Mouse (Mus musculus) hindbrain, embryonic 16.5 days (tissue): Measurements from ENCODE around the gene Gpc2. TPM values are rescaled to one million over a fixed set of nuclear protein-coding genes. Genes with fewer than 3 reads are reported as not detected.

ENCODE experiments used
- ATAC-seq: fragments of 200-750 bp; cut with Nextera tagmentation; 2 replicates; pipeline ENCODE4 v1.8.0; 2017; ENCODE audit warnings: moderate TSS enrichment, moderate library complexity
- H3K27ac ChIP-seq: fragments of 300-500 bp; sonication (generic); 2 replicates; pipeline ENCODE4 v1.5.1; 2014; ENCODE audit warnings: low read depth, mild to moderate bottlenecking, control low read depth, low read length, moderate library complexity
- H3K27me3 ChIP-seq: fragments of 300-500 bp; sonication (generic); replicated peaks from 2 replicates; pipeline ENCODE4 v1.6.1; 2014; ENCODE audit warnings: low read length; ENCODE audit not compliant: control insufficient read depth, insufficient read depth
- H3K36me3 ChIP-seq: fragments of 300-500 bp; sonication (generic); 2 replicates; pipeline ENCODE4 v1.6.1; 2014; ENCODE audit warnings: mild to moderate bottlenecking, low read length, moderate library complexity, mixed read lengths; ENCODE audit not compliant: control insufficient read depth, insufficient read depth
- H3K4me1 ChIP-seq: fragments of 300-500 bp; sonication (generic); 2 replicates; pipeline ENCODE4 v1.6.1; 2014; ENCODE audit warnings: low read depth, low read length; ENCODE audit not compliant: control insufficient read depth, insufficient read depth
- H3K4me2 ChIP-seq: fragments of 300-500 bp; sonication (generic); 2 replicates; pipeline ENCODE4 v1.6.1; 2014; ENCODE audit warnings: mild to moderate bottlenecking, low read length, control low read depth, moderate library complexity
- H3K4me3 ChIP-seq: fragments of 300-500 bp; sonication (generic); 2 replicates; pipeline ENCODE4 v1.5.1; 2014; ENCODE audit warnings: mild to moderate bottlenecking, low read length, control low read depth, moderate library complexity
- H3K9ac ChIP-seq: fragments of 300-500 bp; sonication (generic); 2 replicates; pipeline ENCODE4 v1.6.1; 2014; ENCODE audit warnings: low read depth, mild to moderate bottlenecking, control low read depth, low read length, moderate library complexity
- H3K9me3 ChIP-seq: fragments of 300-500 bp; sonication (generic); 2 replicates; pipeline ENCODE4 v1.6.1; 2014; ENCODE audit warnings: mild to moderate bottlenecking, low read length, moderate library complexity; ENCODE audit not compliant: control insufficient read depth
- WGBS: fragments of 180-500 bp; shearing (Covaris S2); extraction: QIAGEN DNeasy Blood & Tissue Kit; methylation state at CpG from one replicate; pipeline ENCODE4 v1.1.7; 2014; 5-methylcytosine and 5-hydroxymethylcytosine counted together
- polyA plus RNA-seq: library from polyadenylated mRNA; unstranded; fragments of >200 nt; fragmentation: Nextera tagmentation; extraction: Ambion mirVana; gene quantifications from 2 replicates; pipeline ENCODE4 v1.2.1, GENCODE M21; 2015

Gene Gpc2
- polyA plus RNA-seq, 1 experiment from 2014 or later, result 113 TPM

GRCm38 (mm10) chr5:138264207-138264578 is 15.6 kb downstream of the Gpc2 start:
- H3K4me3 ChIP-seq, result peak overlapping the region; percentile 92
- H3K9me3 ChIP-seq, result no peaks in the 10 kb centered on the region
- H3K36me3 ChIP-seq, result peaks cover 22% of the 10 kb centered on the region
- H3K9ac ChIP-seq, result peak overlapping the region; percentile 96
- H3K4me2 ChIP-seq, result peak overlapping the region; percentile 96
- H3K27me3 ChIP-seq, result no peaks in the 10 kb centered on the region
- 15% methylated on average over 6 of the region's 6 CpGs for WGBS
- H3K4me1 ChIP-seq, result peaks cover 18% of the 10 kb centered on the region
- ATAC-seq, result peak; percentile 6; the same call in 1 of the 2 replicates
- H3K27ac ChIP-seq, result peak overlapping the region; percentile 69

- peak within 1 kb of the TSS; percentile 96 for H3K4me2 ChIP-seq
- H3K9me3 ChIP-seq, result no peaks in the 10 kb centered on the region
- peaks cover 28% of the 10 kb centered on the region for H3K36me3 ChIP-seq
- under 1% methylated on average over 63 of the region's 71 CpGs for WGBS
- peaks cover 18% of the 10 kb centered on the region for H3K4me1 ChIP-seq
- peak; percentile 94 for ATAC-seq
- peak within 1 kb of the TSS; percentile 92 for H3K4me3 ChIP-seq
- peak within 1 kb of the TSS; percentile 96 for H3K9ac ChIP-seq
- H3K27ac ChIP-seq, result peak within 1 kb of the TSS; percentile 83
- no peaks in the 10 kb centered on the region for H3K27me3 ChIP-seq
Observed at GRCm38 (mm10) chr5:138263260-138264206, 16.3 kb downstream of the Gpc2 start, which contains the start of gene BC037034. TSS of gene BC037034 (minus strand) at chr5:138264033.

- Histone ChIP-seq H3K9ac (peak overlapping the region; percentile 96), H3K4me1 (peaks cover 18% of the 10 kb centered on the region), H3K36me3 (peaks cover 32% of the 10 kb centered on the region), H3K4me3 (peak overlapping the region; percentile 92), H3K27ac (no peak overlapping the region), H3K9me3 (no peaks in the 10 kb centered on the region), H3K4me2 (peak overlapping the region; percentile 96), H3K27me3 (no peaks in the 10 kb centered on the region)
- no peak for ATAC-seq
- 62% methylated on average over 18 of the region's 18 CpGs for WGBS
Observed at GRCm38 (mm10) chr5:138262582-138263240, 17.1 kb downstream of the Gpc2 start.

- Histone ChIP-seq H3K9me3 (no peaks in the 10 kb centered on the region), H3K4me1 (peaks cover 18% of the 10 kb centered on the region), H3K4me3 (no peak overlapping the region), H3K36me3 (peaks cover 34% of the 10 kb centered on the region), H3K27me3 (no peaks in the 10 kb centered on the region), H3K27ac (no peak overlapping the region), H3K9ac (no peak overlapping the region), H3K4me2 (no peak overlapping the region)
- 89% methylated on average over 4 of the region's 4 CpGs for WGBS
- ATAC-seq, result no peak
Observed at GRCm38 (mm10) chr5:138262001-138262400, 17.8 kb downstream of the Gpc2 start.

- Histone ChIP-seq H3K4me3 (no peak overlapping the region), H3K9ac (no peak overlapping the region), H3K27me3 (no peaks in the 10 kb centered on the region), H3K4me2 (no peak overlapping the region), H3K4me1 (peaks cover 27% of the 10 kb centered on the region), H3K9me3 (no peaks in the 10 kb centered on the region), H3K27ac (no peak overlapping the region), H3K36me3 (peaks cover 26% of the 10 kb centered on the region)
- 93% methylated on average over 11 of the region's 11 CpGs for WGBS
- ATAC-seq, result no peak
Observed at GRCm38 (mm10) chr5:138260834-138261233, 19.0 kb downstream of the Gpc2 start.

GRCm38 (mm10) chr5:138260051-138260450 is 19.8 kb downstream of the Gpc2 start:
- Histone ChIP-seq H3K27me3 (no peaks in the 10 kb centered on the region), H3K4me1 (peaks cover 27% of the 10 kb centered on the region), H3K36me3 (peaks cover 24% of the 10 kb centered on the region), H3K9me3 (no peaks in the 10 kb centered on the region), H3K27ac (no peak overlapping the region), H3K4me2 (no peak overlapping the region), H3K9ac (no peak overlapping the region), H3K4me3 (no peak overlapping the region)
- WGBS, result 86% methylated on average over 10 of the region's 10 CpGs
- ATAC-seq, result no peak

GRCm38 (mm10) chr5:138258993-138259392 is 20.8 kb downstream of the Gpc2 start:
- no peak for ATAC-seq
- no peak overlapping the region for H3K4me2 ChIP-seq
- H3K9me3 ChIP-seq, result no peaks in the 10 kb centered on the region
- H3K9ac ChIP-seq, result no peak overlapping the region
- H3K27me3 ChIP-seq, result no peaks in the 10 kb centered on the region
- H3K4me3 ChIP-seq, result no peak overlapping the region
- H3K27ac ChIP-seq, result no peak overlapping the region
- H3K4me1 ChIP-seq, result peaks cover 24% of the 10 kb centered on the region
- 74% methylated on average over 7 of the region's 7 CpGs for WGBS
- H3K36me3 ChIP-seq, result peaks cover 24% of the 10 kb centered on the region

GRCm38 (mm10) chr5:138258542-138258941 is 21.3 kb downstream of the Gpc2 start:
- WGBS, result 85% methylated on average over 6 of the region's 6 CpGs
- Histone ChIP-seq H3K4me3 (no peak overlapping the region), H3K4me1 (peaks cover 24% of the 10 kb centered on the region), H3K9me3 (no peaks in the 10 kb centered on the region), H3K27ac (no peak overlapping the region), H3K27me3 (no peaks in the 10 kb centered on the region), H3K4me2 (no peak overlapping the region), H3K9ac (no peak overlapping the region), H3K36me3 (peaks cover 24% of the 10 kb centered on the region)
- no peak for ATAC-seq

- no peaks in the 10 kb centered on the region for H3K9me3 ChIP-seq
- H3K4me3 ChIP-seq, result no peak overlapping the region
- H3K27ac ChIP-seq, result no peak overlapping the region
- H3K27me3 ChIP-seq, result no peaks in the 10 kb centered on the region
- H3K36me3 ChIP-seq, result peaks cover 24% of the 10 kb centered on the region
- peaks cover 21% of the 10 kb centered on the region for H3K4me1 ChIP-seq
- H3K9ac ChIP-seq, result no peak overlapping the region
- H3K4me2 ChIP-seq, result no peak overlapping the region
- WGBS, result 94% methylated on average over 3 of the region's 3 CpGs
- no peak for ATAC-seq
Observed at GRCm38 (mm10) chr5:138258078-138258477, 21.7 kb downstream of the Gpc2 start.
